Mouse (Mus musculus): ENCODE measurements at regions not wholly inside any gene's neighbourhood (a gene's known extent, or its start where the extent isn't known, plus 50 kb on each side); places are given as distances from the start of the nearest gene placed in this dataset.
A peak's percentile ranks its signal among the peaks of the same experiment; 100 is the strongest.
"Not testable (repeated sequence)": the region's sequence is repeated elsewhere in the genome, so short reads cannot be mapped to it uniquely, and the experiment has no call there.

- peak; percentile 2 for DNase-seq
Observed at GRCm38 (mm10) chr11:16559001-16559699, 50.9 kb upstream of the Sec61g start.

- no peak for DNase-seq
Observed at GRCm38 (mm10) chr11:16561727-16562126, 53.4 kb upstream of the Sec61g start.

DNA sequence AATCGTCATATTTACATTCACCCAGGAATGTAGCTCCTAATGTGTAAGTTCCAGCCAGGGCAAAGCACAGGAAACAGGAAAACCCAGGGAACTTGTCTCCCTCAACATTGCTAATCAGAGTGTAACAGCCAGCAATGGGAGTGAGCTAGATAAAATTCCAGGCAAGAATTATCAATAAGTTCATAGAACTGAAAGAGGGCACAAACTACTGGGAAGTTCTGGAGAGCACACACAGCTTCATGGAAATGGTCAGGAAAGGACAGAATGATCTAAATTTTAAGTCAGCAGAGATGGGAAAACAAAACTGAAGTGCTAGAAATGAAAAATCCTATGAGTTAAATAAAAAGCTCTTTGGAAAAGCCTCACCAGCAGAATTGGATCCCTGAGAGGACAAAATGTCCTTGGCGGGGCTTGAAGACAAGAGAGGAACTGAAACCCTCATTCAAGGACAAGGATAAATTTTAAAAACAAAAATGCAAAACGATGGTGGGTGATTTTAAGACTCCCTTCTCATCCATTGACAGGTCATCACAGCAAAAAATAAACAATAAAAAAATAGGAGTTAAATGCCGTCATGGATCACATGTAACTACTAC is 80.9 kb upstream of the Sec61g start:
- DNase-seq, result no peak

DNA sequence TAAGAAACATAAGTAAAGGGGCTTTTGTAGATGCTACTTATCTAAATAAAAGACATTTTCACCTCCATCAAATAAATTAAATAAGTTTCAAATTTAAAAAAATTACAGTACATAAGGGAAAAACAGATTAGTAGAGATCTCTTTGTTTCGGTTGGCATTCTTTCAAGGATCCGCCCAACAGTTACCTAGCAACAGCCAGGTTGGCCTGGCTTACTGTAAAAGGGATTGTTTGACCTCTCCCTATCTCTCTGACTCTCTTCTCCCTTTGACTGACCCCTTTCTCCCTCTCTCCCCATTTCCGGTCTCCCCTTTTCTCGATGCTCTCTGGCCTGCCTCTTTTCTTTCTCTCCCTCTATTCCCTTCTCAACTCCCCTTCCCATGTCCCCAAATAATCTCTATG is 82.3 kb upstream of the Sec61g start:
- no peak for DNase-seq

- DNase-seq, result no peak
Observed at GRCm38 (mm10) chr11:16591471-16591921, 83.2 kb upstream of the Sec61g start.

- DNase-seq, result no peak
Observed at GRCm38 (mm10) chr11:16592006-16592405, 83.7 kb upstream of the Sec61g start.

GRCm38 (mm10) chr11:16592766-16593165 is 84.5 kb upstream of the Sec61g start:
- DNase-seq, result no peak

DNA sequence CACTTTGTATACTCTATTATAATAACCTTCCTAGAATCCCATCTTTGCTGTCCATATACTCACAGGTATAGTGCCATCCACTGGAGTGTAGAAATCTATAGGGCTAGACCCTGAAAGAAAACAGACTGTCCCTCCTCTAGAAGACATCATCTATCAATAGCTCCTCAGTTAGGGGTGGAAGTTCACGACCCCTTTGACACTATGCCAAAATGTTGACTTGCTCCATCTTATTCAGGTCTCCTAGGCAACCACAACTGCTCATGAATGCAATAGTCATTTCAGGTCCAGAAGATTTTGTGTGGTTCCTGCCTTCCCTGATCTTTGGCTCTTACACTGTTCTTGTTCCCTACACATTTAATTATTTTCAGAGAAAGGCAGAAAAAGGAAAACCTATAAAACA is 86.5 kb upstream of the Sec61g start:
- no peak for DNase-seq

DNA sequence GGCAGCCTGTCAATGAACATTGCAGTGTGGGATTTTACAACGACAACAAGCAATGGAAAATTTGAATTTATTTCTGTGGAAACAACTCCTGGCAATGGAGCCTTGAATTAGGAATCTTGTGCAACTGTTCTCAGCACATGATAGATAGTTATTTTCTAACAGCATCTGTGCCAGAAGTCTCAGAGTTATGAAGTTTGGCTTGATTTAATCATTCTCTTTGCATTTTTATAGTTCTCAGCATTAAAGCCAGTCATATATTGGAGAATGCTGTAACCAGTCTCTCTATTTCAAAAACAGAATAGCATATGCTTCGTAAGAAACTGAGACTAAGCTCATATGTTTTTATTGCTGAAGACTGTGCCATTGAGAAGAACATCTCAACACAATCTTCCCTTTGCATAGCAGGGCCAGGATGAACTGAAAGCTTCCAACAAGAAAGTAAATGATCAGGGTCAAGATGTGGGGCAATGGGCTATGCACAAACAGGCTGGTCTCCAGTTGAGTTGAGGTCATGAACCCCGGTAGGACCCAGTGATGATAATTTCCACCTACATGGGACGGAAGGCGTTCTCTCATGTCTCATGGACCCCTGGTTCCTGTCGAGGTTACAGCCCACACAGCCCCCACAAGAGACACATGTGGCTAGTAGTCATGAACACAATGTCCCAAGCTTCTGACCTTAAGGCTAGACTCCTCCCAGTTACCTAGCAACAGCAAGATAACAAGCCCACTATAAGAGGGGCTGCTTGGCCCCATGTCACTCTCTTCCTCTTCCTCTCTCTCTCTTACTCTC is 89.0 kb upstream of the Sec61g start:
- DNase-seq, result no peak

DNA sequence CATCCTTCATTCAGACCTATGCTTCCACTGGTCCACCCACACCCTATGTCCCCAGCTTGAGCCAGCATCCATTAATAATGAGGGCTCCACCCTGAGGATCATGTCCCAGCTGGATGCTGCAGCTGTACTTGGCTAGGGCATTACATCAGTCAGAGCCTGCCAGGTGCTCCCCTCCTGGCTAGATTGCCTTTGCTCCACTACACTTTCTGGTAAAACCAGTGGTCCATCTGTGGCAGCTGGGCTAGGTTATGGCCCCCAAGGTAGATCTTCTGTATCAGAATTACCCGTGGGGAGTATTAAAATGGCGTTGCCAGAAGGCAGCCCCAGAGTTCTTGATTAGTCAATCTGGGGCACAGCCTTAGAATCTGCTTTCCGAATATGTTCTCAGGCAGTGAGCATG is 94.7 kb upstream of the Sec61g start:
- no peak for DNase-seq

GRCm38 (mm10) chr11:16606435-16607214 is 98.3 kb upstream of the Sec61g start:
- no peak for DNase-seq

DNA sequence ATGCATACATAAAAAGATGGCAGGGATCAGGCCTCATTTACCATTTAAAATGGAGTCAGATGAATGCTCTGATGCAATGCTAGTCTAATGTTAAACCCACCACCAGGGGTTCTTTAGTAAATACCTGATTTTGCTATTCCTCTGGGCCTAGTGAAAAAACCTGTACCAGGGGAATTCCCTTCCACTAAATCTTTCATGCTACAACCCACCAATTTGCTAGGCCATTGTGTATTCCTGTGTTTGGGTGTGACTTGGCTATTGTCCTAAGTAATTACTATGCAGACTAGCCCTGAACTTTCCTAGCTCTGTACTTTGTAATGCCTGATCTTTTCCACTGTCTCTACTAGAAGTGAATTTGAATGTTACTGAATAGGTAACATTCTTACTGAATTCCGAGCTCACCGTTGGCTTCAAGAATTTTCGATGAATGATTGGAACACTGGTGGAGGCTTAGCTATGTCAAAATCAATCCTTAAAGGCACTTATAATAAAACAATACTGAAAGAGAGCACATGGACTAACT is 99.7 kb upstream of the Sec61g start:
- not testable (repeated sequence) for DNase-seq

- DNase-seq, result no peak
Observed at GRCm38 (mm10) chr11:16611741-16612140, 103.5 kb upstream of the Sec61g start.

DNA sequence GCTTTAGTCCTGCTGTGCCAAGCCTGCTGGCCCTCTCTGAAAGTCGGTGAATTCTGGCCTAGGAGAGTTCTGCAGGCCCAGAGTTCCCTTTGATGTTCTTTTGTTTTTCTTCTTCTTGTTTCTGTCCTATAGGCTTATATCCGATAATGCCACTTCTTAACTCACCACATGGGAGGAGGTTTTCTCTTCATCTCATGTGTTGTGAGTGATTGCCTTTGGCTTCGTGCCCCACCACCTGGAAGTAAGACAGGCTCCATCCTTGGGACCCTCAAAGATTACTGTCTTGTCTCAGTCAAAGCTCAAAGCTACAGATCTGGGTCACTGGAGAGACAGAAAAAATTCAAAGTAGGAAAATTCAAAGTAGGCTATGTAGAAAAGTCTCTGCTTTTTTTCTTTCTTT is 104.2 kb upstream of the Sec61g start:
- DNase-seq, result no peak

DNA sequence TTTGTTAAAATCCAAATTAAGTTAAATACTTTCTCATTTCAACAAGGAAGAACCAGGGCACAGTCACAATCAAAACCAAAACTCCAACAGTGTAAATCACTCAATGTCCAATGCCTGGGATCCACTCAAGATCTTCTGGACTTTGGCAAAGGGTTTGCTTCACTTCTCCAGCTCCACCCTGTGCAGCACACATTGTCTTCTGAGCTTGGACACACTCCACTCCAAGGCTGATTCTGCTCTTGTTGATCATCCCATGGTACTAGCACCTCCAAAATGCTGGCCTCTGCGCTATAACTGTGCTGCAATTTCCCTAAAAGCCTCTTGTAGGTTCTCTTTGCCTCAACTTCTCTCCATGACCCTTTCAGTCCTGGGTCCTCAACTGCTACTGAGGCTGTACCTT is 111.5 kb upstream of the Sec61g start:
- no peak for DNase-seq

- DNase-seq, result no peak
Observed at GRCm38 (mm10) chr11:16623694-16624093, 115.4 kb upstream of the Sec61g start.

DNA sequence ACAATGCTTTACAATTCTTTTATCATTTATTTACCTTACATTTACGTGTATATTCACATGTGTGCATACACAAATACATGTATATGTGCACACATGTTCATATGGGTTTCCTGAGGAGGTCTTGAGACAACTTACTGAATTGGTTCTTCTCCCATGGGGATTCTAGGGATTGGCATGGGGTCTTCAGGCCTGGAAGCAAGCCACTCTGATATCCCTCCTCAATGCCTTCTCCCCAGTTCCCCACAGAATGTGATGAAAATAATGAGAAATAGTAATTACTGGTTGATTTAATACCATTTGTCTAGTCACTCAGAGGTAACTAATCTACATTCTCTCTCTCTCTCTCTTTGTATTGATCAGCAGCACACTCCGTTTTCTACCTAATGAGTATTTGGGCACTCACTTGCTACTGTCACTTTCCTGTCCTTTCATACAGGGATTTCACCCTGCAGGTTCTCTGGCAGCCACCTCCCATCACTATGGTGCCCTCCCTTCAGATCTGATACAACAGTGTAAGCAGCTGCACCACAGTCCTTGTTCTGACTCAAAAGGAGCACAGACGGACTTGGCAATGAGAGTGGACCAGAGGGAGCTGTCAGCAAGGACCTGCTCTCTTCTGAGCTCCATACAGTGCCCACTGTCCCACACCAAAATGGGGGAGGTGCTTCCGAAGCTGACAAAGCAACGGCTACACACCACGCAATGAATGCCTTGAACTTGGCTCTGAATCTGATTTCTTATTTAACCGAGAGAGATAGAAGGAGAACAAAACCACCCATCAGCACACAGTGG is 119.2 kb upstream of the Sec61g start:
- DNase-seq, result no peak

- DNase-seq, result no peak
Observed at GRCm38 (mm10) chr11:16629410-16630129, 121.3 kb upstream of the Sec61g start.

GRCm38 (mm10) chr11:16635796-16636195 is 116.2 kb upstream of the Egfr start:
- DNase-seq, result not testable (repeated sequence)

- DNase-seq, result no peak
Observed at GRCm38 (mm10) chr11:16637679-16638078, 114.3 kb upstream of the Egfr start.

- DNase-seq, result no peak
Observed at GRCm38 (mm10) chr11:16638349-16638748, 113.7 kb upstream of the Egfr start.

Measured in thymus, postnatal 25 days (tissue).